Mouse (Mus musculus) lung, postnatal 25 days (tissue): ENCODE results near the gene Lst1.

Source experiments
- DNase-seq: peaks from one replicate; pipeline ENCODE4 v3.0.0; 2022; ENCODE audit warnings: low spot score

The Lst1 gene

DNA sequence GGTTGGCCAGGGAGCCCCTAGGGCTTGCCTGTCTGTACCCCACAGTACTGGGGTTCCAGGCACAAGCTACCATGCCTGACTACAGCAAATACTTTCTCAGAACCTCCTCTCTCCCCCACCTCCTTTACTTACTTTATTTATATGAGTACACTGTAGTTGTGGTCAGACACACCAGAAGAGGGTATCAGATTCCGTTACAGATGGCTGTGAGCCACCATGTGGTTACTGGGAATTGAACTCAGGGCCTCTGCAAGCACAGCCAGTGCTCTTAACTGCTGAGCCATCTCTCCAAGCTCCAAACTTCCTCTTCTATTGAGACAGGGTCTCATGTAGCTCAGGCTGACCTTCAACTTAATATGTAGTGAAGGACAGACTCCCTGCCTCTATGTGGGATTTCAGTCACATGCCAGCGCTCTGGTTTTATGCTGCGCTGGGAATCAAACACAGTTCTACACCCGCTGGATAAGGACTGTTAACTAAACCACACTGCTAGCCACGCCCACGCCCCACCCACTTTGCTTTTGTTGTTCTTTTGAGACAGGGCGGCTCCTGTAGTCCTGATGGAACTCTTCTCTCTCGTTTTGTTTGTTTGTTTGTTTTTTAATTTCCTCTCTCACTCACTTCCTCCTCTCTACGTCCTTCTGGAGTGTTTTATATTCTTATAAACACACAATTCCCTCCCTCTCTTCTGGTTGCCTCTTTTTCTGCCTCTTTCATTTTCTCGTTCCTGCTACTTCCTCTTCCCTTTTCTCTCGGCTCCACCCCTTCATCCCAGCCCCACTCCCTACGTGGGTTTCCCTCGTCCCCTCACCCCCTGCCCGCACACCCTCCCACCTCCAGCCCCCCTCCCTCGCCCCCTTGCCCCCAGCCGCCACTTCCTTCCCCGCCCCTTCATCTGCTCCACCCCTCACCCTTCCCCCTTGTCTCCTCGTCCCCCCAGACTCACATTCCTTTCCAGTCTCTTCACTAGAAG is 2.3 kb downstream of the Lst1 start:
- DNase-seq, result peak; percentile 81

DNA sequence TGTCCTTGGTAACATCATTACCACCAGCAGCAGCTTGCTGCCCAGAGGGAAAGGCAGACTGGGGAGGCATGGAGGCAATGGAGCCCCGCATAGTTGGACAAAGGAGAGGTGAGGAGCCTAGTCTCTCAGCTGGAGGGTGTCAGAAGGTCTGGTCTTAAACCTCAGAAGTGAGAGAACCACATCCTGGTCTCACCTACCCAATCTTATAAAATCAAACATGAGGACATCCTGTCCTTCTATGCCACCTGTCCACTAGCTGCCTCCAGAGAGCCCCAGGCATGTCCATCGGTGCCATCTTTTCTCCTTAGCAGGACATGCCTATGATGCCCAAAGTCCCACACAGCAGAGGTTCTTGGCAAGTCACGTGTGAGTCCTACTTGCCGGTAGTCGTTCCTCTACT is 8.1 kb downstream of the Lst1 start:
- no peak for DNase-seq

DNA sequence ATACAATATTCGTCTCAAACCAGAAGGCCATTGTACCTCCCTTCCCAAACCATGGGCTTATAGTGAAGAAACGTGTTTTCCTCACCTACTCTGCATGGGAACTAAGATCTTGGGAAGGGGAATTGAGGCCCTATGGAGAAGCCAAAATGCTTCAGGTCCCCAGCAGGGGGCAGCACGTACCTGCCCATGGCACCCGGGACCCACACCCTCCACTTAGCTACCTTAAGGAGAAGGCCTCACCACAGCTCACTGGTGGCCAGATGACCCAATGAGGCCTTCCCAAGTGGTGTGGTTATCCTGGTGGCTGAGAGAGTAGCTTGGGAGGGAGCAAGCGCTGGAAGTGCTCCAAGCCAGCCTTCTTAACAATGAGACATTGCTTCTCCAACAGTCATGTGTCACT is 9.7 kb downstream of the Lst1 start:
- DNase-seq, result peak; percentile 80

GRCm38 (mm10) chr17:35175968-35176367 is 12.3 kb downstream of the Lst1 start, which contains the start of gene Aif1:
Gene Aif1 (minus strand): TSS chr17:35176068.
- DNase-seq, result no peak

DNA sequence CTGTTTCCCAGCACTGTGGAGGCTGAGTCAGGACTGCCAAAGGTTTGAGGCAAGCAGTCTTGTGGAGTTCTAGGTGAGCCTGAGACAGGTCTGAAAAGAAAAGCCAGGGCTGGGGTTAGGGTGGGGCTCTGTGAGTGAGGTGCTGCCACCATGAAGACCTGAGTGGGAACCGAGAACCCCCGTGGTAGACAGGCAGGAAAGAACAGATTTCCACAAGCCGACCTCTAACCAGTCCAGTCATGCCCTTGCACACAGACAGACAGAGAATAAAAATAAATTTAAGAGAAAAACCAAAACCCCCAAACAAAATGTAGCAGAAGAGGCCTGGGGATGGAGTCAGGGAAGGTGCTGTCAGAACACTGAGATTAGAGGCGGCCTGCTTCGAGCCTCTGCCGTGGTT is 12.9 kb downstream of the Lst1 start:
- DNase-seq, result no peak

- DNase-seq, result no peak
These were observed 13.8 kb downstream of the Lst1 start for GRCm38 (mm10) chr17:35174201-35174977.

DNA sequence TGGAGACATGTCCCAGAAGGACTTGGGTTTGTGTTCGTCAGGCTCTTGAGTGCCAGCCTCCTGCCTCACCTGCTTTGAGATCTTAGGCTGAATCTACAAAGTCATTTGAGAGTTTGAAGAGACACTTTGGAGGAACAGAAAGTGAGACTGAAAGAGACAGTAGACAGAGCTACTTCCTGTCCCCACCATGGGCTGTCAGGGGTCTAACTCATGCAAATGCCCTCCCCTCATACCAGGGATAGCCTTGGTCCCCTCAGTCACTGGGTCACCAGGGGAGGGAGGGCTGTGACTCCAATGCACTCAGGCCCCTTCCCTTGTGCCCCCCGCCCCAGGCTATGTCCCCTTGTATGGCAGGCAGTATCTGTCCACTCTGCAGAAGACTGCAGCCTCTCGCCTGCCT is 14.9 kb downstream of the Lst1 start:
- no peak for DNase-seq

DNA sequence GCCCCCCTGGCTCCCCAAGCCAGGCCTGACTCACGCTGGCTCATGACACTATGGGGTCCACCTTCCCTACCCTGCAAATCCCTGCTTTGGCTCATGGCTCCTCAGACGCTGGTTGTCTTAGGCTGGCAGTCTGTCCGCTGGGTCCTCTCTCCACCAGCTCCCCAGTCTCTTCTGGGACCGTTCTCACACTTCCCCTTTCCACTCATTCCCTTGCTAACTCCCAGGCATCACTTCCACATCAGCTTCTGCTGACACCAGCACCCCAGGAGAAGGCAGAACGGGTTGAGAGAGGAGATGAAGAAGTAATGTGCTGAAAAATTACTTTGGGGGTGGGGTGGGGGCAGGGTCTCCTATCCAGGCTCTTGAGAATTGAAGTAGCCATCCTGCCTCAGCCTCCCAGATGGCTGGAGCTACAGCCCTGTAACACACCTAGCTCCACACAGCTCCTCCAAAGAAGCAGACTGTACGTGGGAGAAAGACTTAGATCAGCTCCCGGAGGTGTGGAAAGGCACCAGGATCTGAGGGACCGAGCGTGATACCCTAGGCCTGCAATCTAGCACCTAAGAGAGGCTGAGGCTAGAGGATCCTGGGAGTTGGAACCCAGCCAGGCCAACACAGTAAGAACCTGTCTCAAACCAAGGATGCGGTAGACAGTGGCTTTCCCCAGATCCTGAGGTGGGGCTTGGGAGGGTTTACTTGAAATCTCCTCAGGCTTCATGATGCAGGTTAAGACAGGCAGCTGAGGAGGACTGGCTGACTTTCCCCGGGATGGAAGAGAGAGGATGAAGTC is 15.6 kb downstream of the Lst1 start:
- no peak for DNase-seq

DNA sequence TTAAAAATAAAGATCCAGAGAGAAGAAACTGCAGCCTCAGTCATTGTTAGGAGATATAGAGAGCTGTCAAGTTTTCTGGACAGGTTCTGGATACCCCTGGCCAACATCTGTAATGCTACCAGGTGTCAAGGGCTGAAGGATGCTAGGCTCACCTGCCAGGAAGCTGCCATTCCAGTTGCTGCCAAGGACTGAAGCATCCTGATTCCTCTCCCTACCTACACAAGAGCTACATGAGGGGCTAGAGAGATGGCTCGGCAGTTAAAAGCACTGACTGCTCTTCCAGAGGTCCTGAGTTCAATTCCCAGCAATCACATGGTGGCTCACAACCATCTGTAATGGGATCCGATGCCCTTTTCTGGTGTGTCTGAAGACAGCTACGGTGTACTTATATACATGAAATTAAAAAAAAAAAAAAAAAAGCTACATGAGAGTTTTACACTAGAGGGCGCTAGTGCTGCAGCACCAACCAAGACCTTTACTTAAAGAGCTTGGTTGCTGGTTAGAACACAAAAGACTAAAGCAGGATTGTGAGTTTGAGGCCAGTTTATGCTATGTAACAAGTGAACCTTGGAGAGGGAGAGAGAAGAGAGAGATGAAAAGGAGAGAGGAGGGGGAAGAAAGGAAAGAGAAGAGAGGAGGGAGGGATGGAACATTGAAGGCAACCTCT is 19.6 kb downstream of the Lst1 start:
- peak; percentile 42 for DNase-seq

GRCm38 (mm10) chr17:35167794-35168193 is 20.4 kb downstream of the Lst1 start:
- no peak for DNase-seq

DNA sequence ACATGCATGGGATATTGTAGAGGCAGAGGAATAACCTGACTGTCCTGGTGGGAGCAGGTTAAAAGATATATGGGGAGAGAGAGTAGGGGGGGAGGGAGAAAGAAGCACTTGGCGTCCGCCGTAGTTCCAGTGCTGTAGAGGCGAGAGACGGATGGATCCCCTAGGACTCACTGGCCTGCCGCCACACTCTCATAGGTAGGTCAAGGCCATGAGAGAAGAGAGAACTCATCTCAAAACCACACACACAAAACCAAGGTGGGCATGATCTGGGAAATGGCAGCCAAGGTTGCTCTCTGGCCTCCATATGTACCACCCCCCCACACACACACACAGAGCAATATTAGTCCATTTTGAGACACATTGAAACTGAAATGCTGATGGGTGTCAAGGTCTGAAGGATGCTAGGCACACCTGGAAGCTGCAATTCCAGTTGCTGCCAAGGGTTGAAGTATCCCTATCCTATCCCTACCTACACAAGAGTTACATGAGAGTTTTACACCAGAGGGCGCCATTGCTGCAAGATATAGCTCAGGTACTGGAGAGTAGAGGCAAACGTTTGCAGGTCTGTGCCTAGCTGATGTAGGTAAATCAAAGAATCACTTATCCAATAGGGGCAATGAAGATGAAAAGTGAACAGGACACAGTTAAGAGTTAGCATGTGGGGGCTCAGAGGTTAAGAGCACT is 21.7 kb downstream of the Lst1 start:
- peak; percentile 77 for DNase-seq

DNA sequence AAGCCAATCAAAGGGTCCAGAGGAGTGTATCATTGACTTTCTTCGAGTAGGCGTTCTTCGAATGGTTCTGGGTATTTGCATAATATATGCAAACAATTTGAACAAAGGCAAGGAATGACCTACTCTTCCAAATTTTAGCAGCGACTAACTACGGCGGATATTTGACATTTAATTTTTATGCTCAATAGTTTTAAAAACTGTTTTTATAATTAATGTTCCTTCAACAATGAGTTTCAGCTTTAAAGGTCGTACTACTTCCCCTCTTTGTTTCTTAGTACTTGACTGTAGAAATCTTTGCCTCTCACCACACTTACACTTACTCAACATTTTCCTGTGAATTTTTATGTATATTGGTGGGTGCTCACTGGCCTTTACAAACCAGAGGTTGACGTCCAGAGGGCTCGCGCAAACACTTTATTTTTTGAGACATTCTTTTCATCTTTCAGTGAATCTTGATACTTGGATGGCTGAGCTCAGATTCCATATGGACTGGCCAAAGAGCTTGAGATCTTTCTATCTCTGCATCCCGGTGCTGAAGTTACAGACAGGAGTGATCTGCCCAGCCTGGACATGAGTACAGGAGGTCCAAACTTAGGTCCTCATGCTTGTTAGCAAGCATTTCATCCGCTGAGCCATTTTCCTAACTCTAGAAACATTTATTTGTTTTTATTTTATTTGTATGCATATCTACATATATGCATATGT is 22.6 kb downstream of the Lst1 start:
- DNase-seq, result no peak

GRCm38 (mm10) chr17:35164568-35165450 is 23.4 kb downstream of the Lst1 start, which contains the start of gene Prrc2a:
Gene Prrc2a (minus strand): TSS chr17:35164897.
- DNase-seq, result peak; percentile 99

- no peak for DNase-seq
These were observed 24.0 kb downstream of the Lst1 start for GRCm38 (mm10) chr17:35164218-35164567.

DNA sequence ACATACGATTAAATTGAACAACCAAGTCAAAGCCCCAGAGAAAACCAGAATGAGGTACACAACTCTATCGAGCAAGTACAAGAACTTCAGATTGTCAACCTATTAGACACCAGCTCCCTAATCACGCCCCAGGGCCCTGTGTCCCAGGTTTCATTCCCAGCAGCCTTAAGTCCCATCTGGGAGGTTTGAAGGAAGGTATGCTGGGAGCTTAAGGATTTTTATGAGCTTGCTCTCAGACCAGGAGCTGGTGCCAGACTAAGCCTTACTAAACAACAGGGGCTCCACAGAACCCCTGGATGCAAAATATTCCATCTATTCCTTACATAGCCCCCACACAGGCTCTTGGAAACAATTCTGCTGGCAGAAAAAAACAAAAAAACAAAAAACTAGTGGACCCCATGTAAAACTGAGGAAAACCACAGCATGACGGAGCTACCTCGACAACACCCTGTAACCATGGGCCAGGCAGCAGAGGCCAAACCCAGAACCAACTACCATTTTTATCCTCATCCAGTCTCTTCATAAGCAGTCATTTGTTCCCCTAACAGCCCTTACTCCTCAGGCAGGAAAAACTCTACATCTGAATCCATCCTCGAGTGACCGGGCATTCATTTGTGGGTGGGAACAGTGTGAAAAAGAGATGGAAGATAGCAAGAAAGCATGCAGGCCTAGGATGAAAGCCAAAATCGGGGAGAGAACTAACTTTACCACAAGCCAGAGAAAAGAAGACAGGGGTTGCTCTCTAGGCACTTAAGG is 24.7 kb downstream of the Lst1 start:
- no peak for DNase-seq

GRCm38 (mm10) chr17:35162730-35163129 is 25.5 kb downstream of the Lst1 start:
- DNase-seq, result peak; percentile 47

- DNase-seq, result no peak
These were observed 26.1 kb downstream of the Lst1 start for GRCm38 (mm10) chr17:35162121-35162520.

DNA sequence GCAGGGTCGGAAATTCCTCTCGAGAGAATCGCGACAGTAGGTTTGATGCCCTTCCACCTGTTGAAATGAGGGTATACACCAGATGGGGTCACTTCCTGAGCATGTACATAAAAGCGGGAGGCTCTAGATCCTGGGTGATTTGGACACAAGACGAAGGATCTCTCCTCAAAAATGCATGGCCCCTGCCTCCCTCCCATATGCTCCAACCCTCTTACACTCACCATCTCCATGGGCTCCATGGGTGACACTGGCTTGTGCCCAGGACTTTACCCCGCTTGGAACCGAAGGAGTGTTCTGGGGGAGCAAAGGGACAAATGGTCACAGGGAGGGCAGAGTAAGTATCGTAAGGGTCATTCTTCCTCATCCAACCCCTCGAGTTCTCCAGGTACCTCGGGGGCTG is 26.8 kb downstream of the Lst1 start:
- no peak for DNase-seq

GRCm38 (mm10) chr17:35159638-35160037 is 28.6 kb downstream of the Lst1 start:
- DNase-seq, result no peak
